Mouse (Mus musculus): ENCODE measurements at regions not wholly inside any gene's neighbourhood (a gene's known extent, or its start where the extent isn't known, plus 50 kb on each side); places are given as distances from the start of the nearest gene placed in this dataset.

- Histone ChIP-seq H3K27ac (ENCODE audit: low read length) (no peak overlapping the region), H3K9ac (ENCODE audit: low read depth, low read length) (no peak overlapping the region), H3K36me3 (ENCODE audit: control insufficient read depth, insufficient read depth) (no peaks in the 10 kb centered on the region), H3K4me2 (ENCODE audit: low read depth, low read length) (no peak overlapping the region), H3K4me1 (ENCODE audit: control insufficient read depth, low read depth, low read length) (no peaks in the 10 kb centered on the region), H3K27me3 (ENCODE audit: control insufficient read depth, insufficient read depth, low read depth, low read length) (no peaks in the 10 kb centered on the region), H3K4me3 (ENCODE audit: low read depth, low read length) (no peak overlapping the region), H3K9me3 (replicated peaks; ENCODE audit: control insufficient read depth, low read length) (no peaks in the 10 kb centered on the region)
- 44% methylated on average over 15 of the region's 15 CpGs for WGBS (ENCODE audit: insufficient replicate concordance)
- no peak for ATAC-seq (ENCODE audit: low read depth)
Observed at GRCm38 (mm10) chr4:131483958-131484605, 354.0 kb downstream of the Ptpru start.

DNA sequence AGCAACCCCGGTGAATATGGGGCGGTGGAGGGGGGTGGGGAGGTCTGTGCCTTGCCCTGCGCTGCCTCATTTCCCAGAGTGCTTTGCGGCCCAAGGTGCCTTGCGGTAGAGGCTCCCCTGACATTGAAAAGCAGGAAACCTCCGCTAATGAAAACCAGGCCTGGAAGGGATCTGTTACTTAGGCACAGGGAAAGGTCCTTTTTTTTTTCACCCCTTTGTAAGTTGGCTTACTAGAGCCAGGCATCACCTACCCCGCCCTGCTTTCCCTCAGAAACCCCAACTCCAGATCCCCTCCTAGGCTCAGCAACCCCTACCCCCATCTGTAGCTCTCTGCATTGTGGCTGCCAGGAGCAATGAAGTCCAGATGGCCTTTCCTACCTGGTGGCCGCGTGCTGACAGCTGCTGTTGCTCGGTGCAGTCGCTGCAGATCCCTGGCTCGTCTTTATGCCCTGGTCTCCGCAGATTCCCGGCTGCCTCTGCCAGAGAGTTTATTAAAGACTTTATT lies 353.4 kb downstream of the Ptpru start:
- H3K4me2 ChIP-seq (ENCODE audit: low read depth, low read length): no peak overlapping the region
- H3K9ac ChIP-seq (ENCODE audit: low read depth, low read length): no peak overlapping the region
- no peak for ATAC-seq (ENCODE audit: low read depth)
- H3K27me3 ChIP-seq (ENCODE audit: control insufficient read depth, insufficient read depth, low read depth, low read length): no peaks in the 10 kb centered on the region
- H3K27ac ChIP-seq (ENCODE audit: low read length): no peak overlapping the region
- 42% methylated on average over 14 of the region's 14 CpGs for WGBS (ENCODE audit: insufficient replicate concordance)
- H3K9me3 ChIP-seq (replicated peaks; ENCODE audit: control insufficient read depth, low read length): no peaks in the 10 kb centered on the region
- H3K4me1 ChIP-seq (ENCODE audit: control insufficient read depth, low read depth, low read length): no peaks in the 10 kb centered on the region
- H3K36me3 ChIP-seq (ENCODE audit: control insufficient read depth, insufficient read depth): no peaks in the 10 kb centered on the region
- H3K4me3 ChIP-seq (ENCODE audit: low read depth, low read length): no peak overlapping the region

DNA sequence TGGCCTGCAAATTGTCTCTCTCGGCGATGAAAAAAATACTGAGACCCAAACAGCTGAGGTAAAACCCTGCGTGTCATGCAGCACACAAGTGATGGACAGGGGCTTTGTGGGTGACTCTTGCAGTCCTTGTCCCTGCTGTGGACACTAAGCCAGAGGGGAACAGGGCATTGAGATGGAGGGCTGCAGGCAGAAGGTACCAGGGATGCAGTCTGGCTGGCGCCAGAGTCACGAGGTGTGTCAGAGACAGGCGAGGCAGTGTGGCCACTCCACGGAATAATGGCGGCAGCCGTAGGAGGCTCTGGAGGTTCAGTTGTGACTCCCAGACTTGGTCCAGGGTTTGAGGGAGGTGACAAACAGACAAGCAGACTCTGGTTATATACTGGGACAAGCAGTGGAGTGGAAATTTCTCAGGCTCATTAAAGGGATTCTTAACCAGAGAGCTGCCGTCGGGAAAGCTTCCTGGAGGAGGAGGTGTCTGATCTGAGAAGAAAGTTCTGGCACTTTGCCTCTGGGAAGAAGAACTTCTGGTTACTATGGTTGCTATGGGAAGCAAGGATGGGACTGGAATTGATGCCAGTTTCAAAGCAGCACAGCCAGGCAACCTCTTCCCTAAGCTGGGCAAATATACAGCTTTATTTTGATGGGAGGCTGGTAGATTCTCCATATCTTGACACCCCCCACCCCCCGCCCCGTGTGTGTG lies 352.8 kb downstream of the Ptpru start:
- no peak for ATAC-seq (ENCODE audit: low read depth)
- no peaks in the 10 kb centered on the region for H3K9me3 ChIP-seq (replicated peaks; ENCODE audit: control insufficient read depth, low read length)
- H3K27ac ChIP-seq (ENCODE audit: low read length): no peak overlapping the region
- H3K36me3 ChIP-seq (ENCODE audit: control insufficient read depth, insufficient read depth): no peaks in the 10 kb centered on the region
- H3K4me3 ChIP-seq (ENCODE audit: low read depth, low read length): no peak overlapping the region
- no peak overlapping the region for H3K9ac ChIP-seq (ENCODE audit: low read depth, low read length)
- H3K27me3 ChIP-seq (ENCODE audit: control insufficient read depth, insufficient read depth, low read depth, low read length): no peaks in the 10 kb centered on the region
- no peaks in the 10 kb centered on the region for H3K4me1 ChIP-seq (ENCODE audit: control insufficient read depth, low read depth, low read length)
- H3K4me2 ChIP-seq (ENCODE audit: low read depth, low read length): no peak overlapping the region
- 70% methylated on average over 13 of the region's 13 CpGs for WGBS (ENCODE audit: insufficient replicate concordance)

DNA sequence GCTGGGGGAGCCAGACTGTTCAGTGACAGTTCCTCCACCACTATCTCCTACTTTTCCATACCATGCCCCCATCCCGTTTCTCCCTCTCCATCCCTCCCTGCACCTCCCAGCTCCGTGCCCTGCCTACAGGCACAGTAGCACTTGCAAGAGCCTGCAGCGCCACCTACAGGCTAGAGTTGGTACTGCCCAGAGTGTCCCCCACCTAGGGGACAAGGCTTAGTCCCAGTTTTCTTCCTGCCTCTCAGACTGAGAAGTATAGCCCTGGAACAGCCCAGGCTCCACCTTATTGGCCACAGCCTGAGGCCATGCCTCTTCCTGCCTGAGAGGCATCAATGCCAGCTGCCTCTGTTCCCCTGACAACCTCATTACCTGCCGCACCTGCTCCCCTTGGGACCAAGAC lies 351.3 kb downstream of the Ptpru start:
- no peak overlapping the region for H3K4me2 ChIP-seq (ENCODE audit: low read depth, low read length)
- 15% methylated on average over 4 of the region's 4 CpGs for WGBS (ENCODE audit: insufficient replicate concordance)
- H3K4me3 ChIP-seq (ENCODE audit: low read depth, low read length): no peak overlapping the region
- no peak overlapping the region for H3K9ac ChIP-seq (ENCODE audit: low read depth, low read length)
- no peaks in the 10 kb centered on the region for H3K36me3 ChIP-seq (ENCODE audit: control insufficient read depth, insufficient read depth)
- no peak for ATAC-seq (ENCODE audit: low read depth)
- no peak overlapping the region for H3K27ac ChIP-seq (ENCODE audit: low read length)
- no peaks in the 10 kb centered on the region for H3K27me3 ChIP-seq (ENCODE audit: control insufficient read depth, insufficient read depth, low read depth, low read length)
- H3K9me3 ChIP-seq (replicated peaks; ENCODE audit: control insufficient read depth, low read length): no peaks in the 10 kb centered on the region
- H3K4me1 ChIP-seq (ENCODE audit: control insufficient read depth, low read depth, low read length): no peaks in the 10 kb centered on the region

DNA sequence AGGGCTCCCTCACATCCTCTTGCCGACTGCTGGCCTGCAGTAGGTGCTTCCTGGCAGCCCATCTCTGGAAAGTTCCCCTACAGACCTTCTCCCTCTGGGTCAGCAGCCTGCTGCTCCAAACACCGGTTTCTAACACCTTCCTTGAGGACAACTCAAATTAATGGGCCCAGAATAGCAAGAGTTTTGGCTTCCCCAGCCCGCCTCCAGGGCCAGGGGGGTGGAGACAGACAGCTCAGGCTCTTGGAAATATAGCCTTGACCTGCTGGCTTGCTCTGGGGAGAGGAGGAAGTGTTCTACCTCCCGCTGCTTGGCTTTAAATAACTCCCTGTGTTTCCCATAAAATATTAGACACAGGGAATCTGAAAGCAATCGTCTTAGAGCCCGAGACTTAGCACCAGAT lies 349.8 kb downstream of the Ptpru start:
- ATAC-seq (ENCODE audit: low read depth): no peak
- Histone ChIP-seq H3K9ac (ENCODE audit: low read depth, low read length) (no peak overlapping the region), H3K27ac (ENCODE audit: low read length) (no peak overlapping the region)

DNA sequence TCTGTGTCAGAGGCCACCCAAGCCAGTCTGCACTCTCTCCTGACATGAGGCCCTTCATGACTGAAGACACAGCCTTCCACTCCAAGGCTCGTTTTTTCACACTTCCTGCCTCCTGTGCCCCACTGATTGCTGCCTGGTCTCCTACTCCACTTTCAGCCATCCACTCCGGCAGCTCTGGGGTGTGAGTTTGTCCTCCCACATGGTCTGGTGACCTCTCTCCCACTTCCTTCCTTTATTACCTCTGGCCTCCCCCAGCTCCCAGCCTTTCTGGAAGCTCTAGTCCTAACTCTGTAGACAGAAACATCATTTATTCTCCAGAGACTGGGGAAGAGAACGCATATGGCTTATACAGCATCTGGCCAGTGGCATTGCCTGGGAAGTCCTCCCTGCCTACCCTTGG lies 349.0 kb downstream of the Ptpru start:
- WGBS (ENCODE audit: insufficient replicate concordance): 15% methylated on average over 3 of the region's 3 CpGs
- no peaks in the 10 kb centered on the region for H3K36me3 ChIP-seq (ENCODE audit: control insufficient read depth, insufficient read depth)

More for the DNA sequence above, 349.8 kb downstream of the Ptpru start:
- no peaks in the 10 kb centered on the region for H3K4me1 ChIP-seq (ENCODE audit: control insufficient read depth, low read depth, low read length)
- H3K9me3 ChIP-seq (replicated peaks; ENCODE audit: control insufficient read depth, low read length): no peaks in the 10 kb centered on the region
- no peak overlapping the region for H3K4me2 ChIP-seq (ENCODE audit: low read depth, low read length)
- WGBS (ENCODE audit: insufficient replicate concordance): 22% methylated on average over 6 of the region's 6 CpGs
- no peak overlapping the region for H3K4me3 ChIP-seq (ENCODE audit: low read depth, low read length)
- no peaks in the 10 kb centered on the region for H3K27me3 ChIP-seq (ENCODE audit: control insufficient read depth, insufficient read depth, low read depth, low read length)
- H3K36me3 ChIP-seq (ENCODE audit: control insufficient read depth, insufficient read depth): no peaks in the 10 kb centered on the region

GRCm38 (mm10) chr4:131491960-131492359 lies 346.1 kb downstream of the Ptpru start:
- H3K4me1 ChIP-seq (ENCODE audit: control insufficient read depth, low read depth, low read length): no peaks in the 10 kb centered on the region
- H3K27ac ChIP-seq (ENCODE audit: low read length): no peak overlapping the region
- no peaks in the 10 kb centered on the region for H3K36me3 ChIP-seq (ENCODE audit: control insufficient read depth, insufficient read depth)
- no peak for ATAC-seq (ENCODE audit: low read depth)
- H3K9ac ChIP-seq (ENCODE audit: low read depth, low read length): no peak overlapping the region
- H3K9me3 ChIP-seq (replicated peaks; ENCODE audit: control insufficient read depth, low read length): no peaks in the 10 kb centered on the region
- H3K27me3 ChIP-seq (ENCODE audit: control insufficient read depth, insufficient read depth, low read depth, low read length): no peaks in the 10 kb centered on the region
- 45% methylated on average over 4 of the region's 4 CpGs for WGBS (ENCODE audit: insufficient replicate concordance)
- no peak overlapping the region for H3K4me2 ChIP-seq (ENCODE audit: low read depth, low read length)
- H3K4me3 ChIP-seq (ENCODE audit: low read depth, low read length): no peak overlapping the region

More for the DNA sequence above, 349.0 kb downstream of the Ptpru start:
- Histone ChIP-seq H3K9ac (ENCODE audit: low read depth, low read length) (no peak overlapping the region), H3K9me3 (replicated peaks; ENCODE audit: control insufficient read depth, low read length) (no peaks in the 10 kb centered on the region), H3K4me2 (ENCODE audit: low read depth, low read length) (no peak overlapping the region), H3K27me3 (ENCODE audit: control insufficient read depth, insufficient read depth, low read depth, low read length) (no peaks in the 10 kb centered on the region), H3K4me1 (ENCODE audit: control insufficient read depth, low read depth, low read length) (no peaks in the 10 kb centered on the region), H3K4me3 (ENCODE audit: low read depth, low read length) (no peak overlapping the region), H3K27ac (ENCODE audit: low read length) (no peak overlapping the region)
- no peak for ATAC-seq (ENCODE audit: low read depth)

DNA sequence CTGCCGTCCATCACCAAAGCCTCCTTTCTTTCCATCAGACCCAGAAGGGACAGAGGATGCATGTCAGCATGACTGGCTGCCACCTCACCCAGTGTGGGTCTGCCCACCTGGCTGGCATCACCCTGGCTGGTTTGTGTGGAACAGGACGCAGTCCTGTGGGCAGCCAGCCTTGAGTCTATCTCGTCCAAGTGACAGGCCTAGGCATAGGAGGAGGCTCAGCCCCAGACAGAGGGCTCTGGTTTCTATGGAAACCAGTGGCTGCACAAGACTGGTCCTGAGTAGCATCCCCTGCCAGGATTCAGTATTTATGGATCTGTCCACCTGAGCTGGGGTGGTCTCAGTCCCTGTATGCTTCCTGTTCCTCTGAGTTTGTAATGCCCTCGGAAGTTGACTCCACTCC lies 344.4 kb downstream of the Ptpru start:
- Histone ChIP-seq H3K27ac (ENCODE audit: low read length) (no peak overlapping the region), H3K36me3 (ENCODE audit: control insufficient read depth, insufficient read depth) (no peaks in the 10 kb centered on the region), H3K4me2 (ENCODE audit: low read depth, low read length) (no peak overlapping the region), H3K27me3 (ENCODE audit: control insufficient read depth, insufficient read depth, low read depth, low read length) (no peaks in the 10 kb centered on the region), H3K9me3 (replicated peaks; ENCODE audit: control insufficient read depth, low read length) (no peaks in the 10 kb centered on the region), H3K4me1 (ENCODE audit: control insufficient read depth, low read depth, low read length) (no peaks in the 10 kb centered on the region), H3K4me3 (ENCODE audit: low read depth, low read length) (no peak overlapping the region), H3K9ac (ENCODE audit: low read depth, low read length) (no peak overlapping the region)
- 54% methylated on average over 4 of the region's 4 CpGs for WGBS (ENCODE audit: insufficient replicate concordance)
- ATAC-seq (ENCODE audit: low read depth): no peak

- Histone ChIP-seq H3K27me3 (ENCODE audit: control insufficient read depth, insufficient read depth, low read depth, low read length) (no peaks in the 10 kb centered on the region), H3K27ac (ENCODE audit: low read length) (no peak overlapping the region), H3K4me1 (ENCODE audit: control insufficient read depth, low read depth, low read length) (no peaks in the 10 kb centered on the region), H3K4me2 (ENCODE audit: low read depth, low read length) (no peak overlapping the region), H3K4me3 (ENCODE audit: low read depth, low read length) (no peak overlapping the region), H3K9me3 (replicated peaks; ENCODE audit: control insufficient read depth, low read length) (no peaks in the 10 kb centered on the region), H3K36me3 (ENCODE audit: control insufficient read depth, insufficient read depth) (no peaks in the 10 kb centered on the region), H3K9ac (ENCODE audit: low read depth, low read length) (no peak overlapping the region)
- ATAC-seq (ENCODE audit: low read depth): no peak
- WGBS (ENCODE audit: insufficient replicate concordance): 44% methylated on average over 5 of the region's 5 CpGs
Observed at GRCm38 (mm10) chr4:131496900-131497299, 341.2 kb downstream of the Ptpru start.

Measured in liver, embryonic 16.5 days (tissue).